Mouse (Mus musculus): ENCODE data around the gene Gys1. TPM values are rescaled to one million over a fixed set of nuclear protein-coding genes. Genes with fewer than 3 reads are reported as not detected.

The Gys1 gene
- total RNA-seq, 1 experiment: 26.1 TPM

DNA sequence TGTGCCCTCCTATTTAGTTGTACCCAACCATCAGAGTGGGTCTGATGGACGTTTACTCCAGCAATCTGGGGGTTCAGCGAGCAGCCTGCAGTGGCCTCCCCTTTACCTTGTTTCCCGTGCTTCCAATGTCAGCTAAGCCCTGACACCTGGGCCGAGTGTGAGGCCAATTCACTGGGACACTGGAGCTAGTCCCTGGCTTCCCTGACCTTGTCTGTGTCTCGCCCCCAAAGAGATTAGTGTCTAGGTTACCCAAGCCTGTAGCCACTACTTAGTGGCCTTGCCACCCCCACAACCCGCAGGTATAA, 14.1 kb upstream of the Gys1 start, which contains the start of gene Lhb:
Gene Lhb, plus strand, starts transcription at position 206 of the 305 bp plus-strand sequence.
- in situ Hi-C loops (cut with MboI; ENCODE audit: low sequenced_read_pairs in 2 of 2, unreplicated experiment in 2 of 2): no loop called here
- no peak for DNase-seq (ENCODE audit: low read depth, low spot score)
- peaks cover 49% of the 10 kb centered on the region for H3K36me3 ChIP-seq (ENCODE audit: control insufficient read depth, insufficient read depth, low read length, poor library complexity, severe bottlenecking)
- TF ChIP-seq HCFC1 (IDR thresholded peaks at IDR 0.05; ENCODE audit: borderline replicate concordance, insufficient read depth, low read length): no peak
- TF ChIP-seq ZNF384 (IDR thresholded peaks at IDR 0.05; ENCODE audit: low read depth, low read length): no peak
- TF ChIP-seq ZC3H11A (IDR thresholded peaks at IDR 0.05; ENCODE audit: borderline replicate concordance, low read depth, low read length): no peak
- TF ChIP-seq MAFK (IDR thresholded peaks at IDR 0.05; ENCODE audit: insufficient read depth, low read depth, low read length): no peak
- no peak for TF ChIP-seq CHD2 (IDR thresholded peaks at IDR 0.05; ENCODE audit: low read depth, low read length)
- peak within 1 kb of the TSS in 1 of 2 experiments; percentile 9; a peak in 2 of 4 replicates for H3K4me3 ChIP-seq (ENCODE audit: insufficient read depth in 1 of 2, low read depth in 1 of 2, low read length in 2 of 2, poor library complexity in 1 of 2, severe bottlenecking in 1 of 2)
- peaks cover 6 to 41% of the 10 kb centered on the region in 2 experiments; a peak in 2 of 4 replicates for H3K4me1 ChIP-seq (ENCODE audit: control insufficient read depth in 2 of 2, insufficient read depth in 2 of 2, low read length in 2 of 2, poor library complexity in 1 of 2)
- no peak within 1 kb of the TSS for H3K9ac ChIP-seq (ENCODE audit: insufficient read depth, low read depth, low read length, poor library complexity, severe bottlenecking)
- H3K9me3 ChIP-seq (ENCODE audit: control insufficient read depth, insufficient read depth, low read depth, low read length): no peaks in the 10 kb centered on the region
- no peak within 1 kb of the TSS for H3K27ac ChIP-seq (ENCODE audit: insufficient read depth, low read depth, low read length, poor library complexity, severe bottlenecking)

GRCm38 (mm10) chr7:45421194-45421593, 13.4 kb upstream of the Gys1 start:
- no peak overlapping the region for H3K9ac ChIP-seq (ENCODE audit: insufficient read depth, low read depth, low read length, poor library complexity, severe bottlenecking)
- peaks cover 52% of the 10 kb centered on the region for H3K36me3 ChIP-seq (ENCODE audit: control insufficient read depth, insufficient read depth, low read length, poor library complexity, severe bottlenecking)
- H3K27ac ChIP-seq (ENCODE audit: insufficient read depth, low read depth, low read length, poor library complexity, severe bottlenecking): no peak overlapping the region
- no peak for TF ChIP-seq HCFC1 (IDR thresholded peaks at IDR 0.05; ENCODE audit: borderline replicate concordance, insufficient read depth, low read length)
- no peaks in the 10 kb centered on the region for H3K9me3 ChIP-seq (ENCODE audit: control insufficient read depth, insufficient read depth, low read depth, low read length)
- H3K4me3 ChIP-seq (ENCODE audit: insufficient read depth in 1 of 2, low read depth in 1 of 2, low read length in 2 of 2, poor library complexity in 1 of 2, severe bottlenecking in 1 of 2): no peak overlapping the region
- no peak for DNase-seq (ENCODE audit: low read depth, low spot score)
- H3K4me1 ChIP-seq (ENCODE audit: control insufficient read depth in 2 of 2, insufficient read depth in 2 of 2, low read length in 2 of 2, poor library complexity in 1 of 2): peaks cover 6 to 38% of the 10 kb centered on the region in 2 experiments; a peak in 2 of 4 replicates
- in situ Hi-C loops (cut with MboI; ENCODE audit: low sequenced_read_pairs in 2 of 2, unreplicated experiment in 2 of 2): no loop called here

- Histone ChIP-seq H3K4me3 (ENCODE audit: insufficient read depth in 1 of 2, low read depth in 1 of 2, low read length in 2 of 2, poor library complexity in 1 of 2, severe bottlenecking in 1 of 2) (no peak overlapping the region), H3K4me1 (ENCODE audit: control insufficient read depth in 2 of 2, insufficient read depth in 2 of 2, low read length in 2 of 2, poor library complexity in 1 of 2) (peaks cover 5 to 12% of the 10 kb centered on the region in 2 experiments; a peak in 2 of 4 replicates), H3K9me3 (ENCODE audit: control insufficient read depth, insufficient read depth, low read depth, low read length) (no peaks in the 10 kb centered on the region), H3K36me3 (ENCODE audit: control insufficient read depth, insufficient read depth, low read length, poor library complexity, severe bottlenecking) (peaks cover 83% of the 10 kb centered on the region), H3K9ac (ENCODE audit: insufficient read depth, low read depth, low read length, poor library complexity, severe bottlenecking) (no peak overlapping the region), H3K27ac (ENCODE audit: insufficient read depth, low read depth, low read length, poor library complexity, severe bottlenecking) (no peak overlapping the region)
- no peak for DNase-seq (ENCODE audit: low read depth, low spot score)
- no peak for TF ChIP-seq ZC3H11A (IDR thresholded peaks at IDR 0.05; ENCODE audit: borderline replicate concordance, low read depth, low read length)
- TF ChIP-seq ZNF384 (IDR thresholded peaks at IDR 0.05; ENCODE audit: low read depth, low read length): no peak
- no peak for TF ChIP-seq HCFC1 (IDR thresholded peaks at IDR 0.05; ENCODE audit: borderline replicate concordance, insufficient read depth, low read length)
- TF ChIP-seq CHD2 (IDR thresholded peaks at IDR 0.05; ENCODE audit: low read depth, low read length): no peak
- TF ChIP-seq MAFK (IDR thresholded peaks at IDR 0.05; ENCODE audit: insufficient read depth, low read depth, low read length): no peak
- in situ Hi-C loops (cut with MboI; ENCODE audit: low sequenced_read_pairs in 2 of 2, unreplicated experiment in 2 of 2): no loop called here
These were observed 8.1 kb upstream of the Gys1 start for GRCm38 (mm10) chr7:45426556-45426955.

GRCm38 (mm10) chr7:45433835-45434202, 825 bp upstream of the Gys1 start:
- no peaks in the 10 kb centered on the region for H3K9me3 ChIP-seq (ENCODE audit: control insufficient read depth, insufficient read depth, low read depth, low read length)
- H3K36me3 ChIP-seq (ENCODE audit: control insufficient read depth, insufficient read depth, low read length, poor library complexity, severe bottlenecking): peaks cover 39% of the 10 kb centered on the region
- H3K4me3 ChIP-seq (ENCODE audit: insufficient read depth in 1 of 2, low read depth in 1 of 2, low read length in 2 of 2, poor library complexity in 1 of 2, severe bottlenecking in 1 of 2): peak overlapping the region; percentile 89 to 98
- DNase-seq (ENCODE audit: low read depth, low spot score): no peak
- in situ Hi-C loops (cut with MboI; ENCODE audit: low sequenced_read_pairs in 2 of 2, unreplicated experiment in 2 of 2): no loop called here
- TF ChIP-seq HCFC1 (IDR thresholded peaks at IDR 0.05; ENCODE audit: borderline replicate concordance, insufficient read depth, low read length) (no peak), CHD2 (IDR thresholded peaks at IDR 0.05; ENCODE audit: low read depth, low read length) (no peak), ZNF384 (IDR thresholded peaks at IDR 0.05; ENCODE audit: low read depth, low read length) (no peak), ZC3H11A (IDR thresholded peaks at IDR 0.05; ENCODE audit: borderline replicate concordance, low read depth, low read length) (no peak), MAFK (IDR thresholded peaks at IDR 0.05; ENCODE audit: insufficient read depth, low read depth, low read length) (no peak)
- H3K27ac ChIP-seq (ENCODE audit: insufficient read depth, low read depth, low read length, poor library complexity, severe bottlenecking): peak overlapping the region; percentile 16
- peak overlapping the region; percentile 84 for H3K9ac ChIP-seq (ENCODE audit: insufficient read depth, low read depth, low read length, poor library complexity, severe bottlenecking)
- H3K4me1 ChIP-seq (ENCODE audit: control insufficient read depth in 2 of 2, insufficient read depth in 2 of 2, low read length in 2 of 2, poor library complexity in 1 of 2): peaks cover 9 to 16% of the 10 kb centered on the region in 2 experiments

- in situ Hi-C loops (cut with MboI; ENCODE audit: low sequenced_read_pairs in 2 of 2, unreplicated experiment in 2 of 2): no loop called here
- 0 out of 2 replicates have a peak overlapping the region, but pooled peaks have one; percentile 4 for H3K27ac ChIP-seq (ENCODE audit: insufficient read depth, low read depth, low read length, poor library complexity, severe bottlenecking)
- H3K4me3 ChIP-seq (ENCODE audit: insufficient read depth in 1 of 2, low read depth in 1 of 2, low read length in 2 of 2, poor library complexity in 1 of 2, severe bottlenecking in 1 of 2): peak overlapping the region; percentile 66 to 79
- H3K4me1 ChIP-seq (ENCODE audit: control insufficient read depth in 2 of 2, insufficient read depth in 2 of 2, low read length in 2 of 2, poor library complexity in 1 of 2): peaks cover 12 to 18% of the 10 kb centered on the region in 2 experiments
- H3K9ac ChIP-seq (ENCODE audit: insufficient read depth, low read depth, low read length, poor library complexity, severe bottlenecking): peak overlapping the region; percentile 75
- H3K9me3 ChIP-seq (ENCODE audit: control insufficient read depth, insufficient read depth, low read depth, low read length): no peaks in the 10 kb centered on the region
- peaks cover 26% of the 10 kb centered on the region for H3K36me3 ChIP-seq (ENCODE audit: control insufficient read depth, insufficient read depth, low read length, poor library complexity, severe bottlenecking)
- DNase-seq (ENCODE audit: low read depth, low spot score): no peak
- TF ChIP-seq CHD2 (IDR thresholded peaks at IDR 0.05; ENCODE audit: low read depth, low read length) (no peak), ZC3H11A (IDR thresholded peaks at IDR 0.05; ENCODE audit: borderline replicate concordance, low read depth, low read length) (no peak), HCFC1 (IDR thresholded peaks at IDR 0.05; ENCODE audit: borderline replicate concordance, insufficient read depth, low read length) (no peak), MAFK (IDR thresholded peaks at IDR 0.05; ENCODE audit: insufficient read depth, low read depth, low read length) (no peak), ZNF384 (IDR thresholded peaks at IDR 0.05; ENCODE audit: low read depth, low read length) (no peak)
These were observed 394 bp downstream of the Gys1 start for GRCm38 (mm10) chr7:45435038-45435437.
